Mouse (Mus musculus) stomach, embryonic 16.5 days (tissue): ENCODE data around the gene Dhx40. TPM values are rescaled to one million over a fixed set of nuclear protein-coding genes. Genes with fewer than 3 reads are reported as not detected.
"Not testable (repeated sequence)": the region's sequence is repeated elsewhere in the genome, so short reads cannot be mapped to it uniquely, and the experiment has no call there.

Experiments used
- ATAC-seq: fragments of 200-750 bp; cut with Nextera tagmentation; 2 replicates; pipeline ENCODE4 v1.8.0; 2017; ENCODE audit warnings: moderate number of reproducible peaks, moderate TSS enrichment; ENCODE audit not compliant: insufficient read depth, low FRiP score
- H3K27ac ChIP-seq: fragments of 300-500 bp; sonication (generic); 2 replicates; pipeline ENCODE4 v1.5.1; 2014; ENCODE audit warnings: low read length
- H3K27me3 ChIP-seq: fragments of 300-500 bp; sonication (generic); 2 replicates; pipeline ENCODE4 v1.6.1; 2014; ENCODE audit warnings: low read length, control low read depth, mixed read lengths; ENCODE audit not compliant: control insufficient read depth, insufficient read depth
- H3K36me3 ChIP-seq: fragments of 300-500 bp; sonication (generic); 2 replicates; pipeline ENCODE4 v1.6.1; 2014; ENCODE audit warnings: low read length; ENCODE audit not compliant: control insufficient read depth, insufficient read depth
- H3K4me1 ChIP-seq: fragments of 300-500 bp; sonication (generic); 2 replicates; pipeline ENCODE4 v1.6.1; 2014; ENCODE audit warnings: low read length, control low read depth, mixed read lengths; ENCODE audit not compliant: control insufficient read depth, insufficient read depth
- H3K4me2 ChIP-seq: fragments of 300-500 bp; sonication (generic); 2 replicates; pipeline ENCODE4 v1.6.1; 2014; ENCODE audit warnings: low read depth, low read length, mixed read lengths
- H3K4me3 ChIP-seq: fragments of 300-500 bp; sonication (generic); replicated peaks from 2 replicates; pipeline ENCODE4 v1.5.1; 2014; ENCODE audit warnings: mild to moderate bottlenecking, low read length
- H3K9ac ChIP-seq: fragments of 300-500 bp; sonication (generic); 2 replicates; pipeline ENCODE4 v1.6.1; 2014; ENCODE audit warnings: low read length
- H3K9me3 ChIP-seq: fragments of 300-500 bp; sonication (generic); replicated peaks from 2 replicates; pipeline ENCODE4 v1.6.1; 2016; ENCODE audit warnings: low read length, control low read depth; ENCODE audit not compliant: control insufficient read depth
- WGBS: fragments of 180-500 bp; shearing (Covaris S2); extraction: QIAGEN DNeasy Blood & Tissue Kit; methylation state at CpG from one replicate; pipeline ENCODE4 v1.1.7; 2014; 5-methylcytosine and 5-hydroxymethylcytosine counted together
- polyA plus RNA-seq: library from polyadenylated mRNA; unstranded; fragments of >200 nt; fragmentation: Nextera tagmentation; extraction: Ambion mirVana; gene quantifications from 2 replicates; pipeline ENCODE4 v1.2.1, GENCODE M21; 2015

Dhx40 gene
- polyA plus RNA-seq, 1 experiment from 2014 or later = 17.7 TPM

GRCm38 (mm10) chr11:86827476-86828245 lies 20.1 kb upstream of the Dhx40 start:
- Histone ChIP-seq H3K4me1 (no peaks in the 10 kb centered on the region), H3K9me3 (no peaks in the 10 kb centered on the region), H3K27ac (no peak overlapping the region), H3K4me2 (no peak overlapping the region), H3K36me3 (no peaks in the 10 kb centered on the region), H3K9ac (no peak overlapping the region), H3K27me3 (no peaks in the 10 kb centered on the region), H3K4me3 (no peak overlapping the region)
- WGBS = 82% methylated on average over 2 of the region's 2 CpGs
- no peak for ATAC-seq

DNA sequence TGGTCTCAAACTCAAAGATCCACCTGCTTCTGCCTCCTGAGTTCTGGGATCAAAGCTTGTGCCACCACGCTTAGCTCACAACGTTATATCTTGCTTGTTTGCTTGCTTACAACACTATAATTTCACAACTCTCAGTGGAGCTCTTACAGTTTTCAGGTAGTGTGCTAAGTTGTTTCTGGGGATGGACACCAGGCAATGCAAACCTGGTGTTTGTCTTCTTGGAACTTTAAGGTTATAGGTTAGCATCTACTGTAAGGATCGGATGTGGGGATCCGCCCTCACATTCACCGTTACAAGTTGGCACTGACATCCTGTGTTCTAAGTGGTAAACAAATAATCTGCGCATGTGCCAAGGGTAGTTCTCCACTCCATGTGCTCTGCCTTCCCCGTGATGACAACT lies 16.9 kb upstream of the Dhx40 start:
- no peaks in the 10 kb centered on the region for H3K27me3 ChIP-seq
- H3K4me2 ChIP-seq = no peak overlapping the region
- no peak overlapping the region for H3K4me3 ChIP-seq
- no peak for ATAC-seq
- H3K36me3 ChIP-seq = no peaks in the 10 kb centered on the region
- no peak overlapping the region for H3K27ac ChIP-seq
- whole genome bisulfite sequencing = 93% methylated on average over 6 of the region's 7 CpGs
- H3K4me1 ChIP-seq = no peaks in the 10 kb centered on the region
- H3K9me3 ChIP-seq = no peaks in the 10 kb centered on the region
- H3K9ac ChIP-seq = no peak overlapping the region

DNA sequence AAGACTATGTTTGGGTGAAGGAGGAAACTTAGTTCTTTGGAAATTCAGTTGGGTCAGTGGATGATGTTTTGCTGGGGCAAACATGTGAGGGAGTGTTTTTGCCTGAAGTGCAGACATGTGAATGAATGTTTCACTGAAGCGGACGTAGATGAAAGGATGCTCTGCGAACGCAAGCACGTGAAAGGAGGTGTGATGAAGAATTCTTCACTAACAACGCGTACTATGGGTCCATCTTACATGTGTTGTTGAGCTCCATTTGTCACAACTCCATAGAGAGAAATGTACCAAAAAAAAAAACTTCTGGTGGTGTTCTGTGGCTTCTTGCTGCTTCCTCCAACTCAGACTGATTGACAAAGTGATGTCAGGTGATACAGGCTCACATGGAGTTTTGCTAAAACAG lies 15.0 kb upstream of the Dhx40 start:
- H3K36me3 ChIP-seq = no peaks in the 10 kb centered on the region
- ATAC-seq = no peak
- WGBS = 91% methylated on average over 7 of the region's 7 CpGs
- no peaks in the 10 kb centered on the region for H3K4me1 ChIP-seq
- no peak overlapping the region for H3K4me3 ChIP-seq
- H3K27me3 ChIP-seq = no peaks in the 10 kb centered on the region
- H3K27ac ChIP-seq = no peak overlapping the region
- no peak overlapping the region for H3K9ac ChIP-seq
- H3K4me2 ChIP-seq = no peak overlapping the region
- H3K9me3 ChIP-seq = no peaks in the 10 kb centered on the region

DNA sequence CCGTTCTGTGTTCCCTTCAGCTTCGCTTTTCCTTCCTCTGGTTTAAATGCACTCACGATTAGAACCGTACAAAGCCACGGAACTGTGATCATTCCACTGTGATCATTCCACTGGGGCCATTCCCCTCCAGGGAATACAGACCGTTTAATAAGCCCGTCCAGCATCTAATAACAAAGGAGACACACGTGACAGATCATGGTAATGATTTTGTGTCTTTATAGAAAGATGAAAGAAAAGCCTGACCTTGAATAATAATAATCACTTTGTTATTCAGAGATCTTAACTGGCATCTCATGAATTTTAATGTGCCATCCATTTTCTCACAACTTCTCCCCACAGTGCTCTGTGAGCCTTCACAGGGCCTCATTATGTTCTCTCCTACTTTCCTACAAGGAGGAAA lies 12.0 kb upstream of the Dhx40 start:
- Histone ChIP-seq H3K9ac (no peak overlapping the region), H3K27ac (no peak overlapping the region), H3K36me3 (no peaks in the 10 kb centered on the region), H3K4me2 (no peak overlapping the region), H3K4me1 (no peaks in the 10 kb centered on the region), H3K4me3 (no peak overlapping the region), H3K9me3 (no peaks in the 10 kb centered on the region), H3K27me3 (no peaks in the 10 kb centered on the region)
- 71% methylated on average over 8 of the region's 8 CpGs for WGBS
- no peak for ATAC-seq

DNA sequence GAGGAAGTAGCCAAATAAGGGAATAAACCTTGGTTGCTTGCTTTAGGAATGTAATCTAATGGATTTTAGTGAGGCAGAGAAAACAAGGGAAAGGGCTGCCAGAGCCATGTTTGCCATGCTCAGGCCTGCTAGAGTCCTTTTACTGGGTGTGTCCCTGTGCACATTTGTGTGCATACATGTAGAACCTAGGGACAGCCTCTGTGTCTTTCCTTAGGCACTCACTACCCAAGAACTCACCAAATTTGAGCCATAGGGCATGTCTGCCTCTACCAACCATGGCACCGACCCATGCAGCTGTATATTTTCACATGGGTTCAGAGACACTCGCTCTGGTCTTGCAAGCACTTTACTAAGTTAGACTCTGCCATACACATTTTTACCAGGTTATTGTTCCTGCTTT lies 11.4 kb upstream of the Dhx40 start:
- Histone ChIP-seq H3K4me3 (no peak overlapping the region), H3K9ac (no peak overlapping the region), H3K36me3 (no peaks in the 10 kb centered on the region), H3K4me1 (no peaks in the 10 kb centered on the region), H3K27me3 (no peaks in the 10 kb centered on the region), H3K27ac (no peak overlapping the region), H3K4me2 (no peak overlapping the region), H3K9me3 (no peaks in the 10 kb centered on the region)
- no peak for ATAC-seq
- WGBS = 83% methylated on average over 2 of the region's 2 CpGs

- WGBS = 80% methylated on average over 3 of the region's 3 CpGs
- not testable (repeated sequence) for ATAC-seq, H3K27me3 ChIP-seq, H3K9ac ChIP-seq, H3K27ac ChIP-seq, H3K9me3 ChIP-seq, H3K36me3 ChIP-seq, H3K4me3 ChIP-seq, H3K4me1 ChIP-seq, H3K4me2 ChIP-seq
Measured at GRCm38 (mm10) chr11:86816288-86816687, 8.7 kb upstream of the Dhx40 start.

DNA sequence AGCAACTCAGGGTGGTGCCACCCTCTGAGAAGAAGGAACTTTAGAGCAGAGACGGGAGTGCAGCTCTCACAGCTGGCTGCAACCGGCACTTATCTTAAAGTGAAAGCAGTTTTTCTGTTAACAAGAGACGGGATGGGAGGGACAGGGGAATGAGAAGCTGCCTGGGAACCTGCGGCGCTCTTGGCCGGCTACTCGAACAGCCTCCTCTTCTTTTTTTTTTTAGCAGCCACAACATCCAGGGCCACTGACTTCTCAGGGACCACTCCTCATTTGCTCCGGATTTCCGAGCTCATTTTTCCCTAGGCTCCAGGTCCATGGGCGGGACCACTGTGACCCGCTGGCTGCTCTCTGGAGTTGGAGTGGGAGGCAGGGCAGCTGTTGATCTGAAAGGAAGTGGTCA lies 6.9 kb upstream of the Dhx40 start:
- ATAC-seq, H3K9ac ChIP-seq, H3K27ac ChIP-seq, H3K4me2 ChIP-seq, H3K4me1 ChIP-seq, H3K4me3 ChIP-seq, H3K9me3 ChIP-seq, H3K36me3 ChIP-seq, H3K27me3 ChIP-seq: not testable (repeated sequence)
- WGBS = 0% methylated on average over 2 of the region's 11 CpGs

DNA sequence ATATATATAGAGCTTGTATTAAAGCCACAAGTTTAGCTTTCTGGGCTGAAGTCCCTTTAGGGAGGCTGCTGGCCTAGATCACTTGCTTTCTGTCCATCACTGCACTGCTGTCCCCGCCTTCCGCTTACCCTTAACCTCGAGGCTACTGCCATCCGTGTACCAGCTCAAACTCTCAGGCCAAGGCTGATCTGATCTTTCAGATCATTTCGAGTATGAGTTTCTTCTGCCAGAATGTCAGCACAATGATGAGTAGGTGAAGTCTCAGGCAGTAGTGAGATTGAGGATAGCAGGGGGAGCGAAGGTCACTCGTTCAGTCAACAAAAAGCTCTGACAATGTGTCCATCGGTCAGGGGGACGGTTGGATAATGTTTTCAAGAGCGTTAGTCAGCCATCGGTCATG lies 5.7 kb upstream of the Dhx40 start:
- 53% methylated on average over 5 of the region's 11 CpGs for WGBS
- ATAC-seq, H3K4me1 ChIP-seq: not testable (repeated sequence)

DNA sequence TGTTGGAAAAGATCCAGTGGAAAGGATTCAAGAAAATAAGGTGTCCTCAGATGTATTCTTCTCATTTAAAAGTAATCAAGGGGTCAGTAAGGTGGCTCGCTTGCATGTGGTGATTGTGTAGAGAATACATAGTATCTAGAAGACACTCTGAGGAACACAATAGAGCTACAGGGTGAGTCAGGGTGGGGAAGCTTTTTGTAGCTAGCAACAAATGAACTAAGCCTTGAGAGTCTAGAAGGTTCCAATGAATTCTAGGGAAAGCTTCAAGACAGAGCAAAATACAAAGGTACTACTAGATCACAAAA lies 3.7 kb upstream of the Dhx40 start:
- WGBS = 92% methylated on average over 1 of the region's 1 CpGs
- Histone ChIP-seq H3K36me3 (no peaks in the 10 kb centered on the region), H3K4me2 (no peak overlapping the region), H3K4me3 (no peak overlapping the region), H3K27ac (no peak overlapping the region), H3K27me3 (no peaks in the 10 kb centered on the region), H3K4me1 (peaks cover 2% of the 10 kb centered on the region; the same call in 1 of the 2 replicates), H3K9me3 (no peaks in the 10 kb centered on the region), H3K9ac (no peak overlapping the region)
- no peak for ATAC-seq

More for the DNA sequence above, 5.7 kb upstream of the Dhx40 start:
- H3K9me3 ChIP-seq, H3K27ac ChIP-seq, H3K9ac ChIP-seq, H3K27me3 ChIP-seq, H3K4me2 ChIP-seq, H3K4me3 ChIP-seq, H3K36me3 ChIP-seq: not testable (repeated sequence)
